Mouse (Mus musculus): ENCODE data around the gene Ccdc27.

DNA sequence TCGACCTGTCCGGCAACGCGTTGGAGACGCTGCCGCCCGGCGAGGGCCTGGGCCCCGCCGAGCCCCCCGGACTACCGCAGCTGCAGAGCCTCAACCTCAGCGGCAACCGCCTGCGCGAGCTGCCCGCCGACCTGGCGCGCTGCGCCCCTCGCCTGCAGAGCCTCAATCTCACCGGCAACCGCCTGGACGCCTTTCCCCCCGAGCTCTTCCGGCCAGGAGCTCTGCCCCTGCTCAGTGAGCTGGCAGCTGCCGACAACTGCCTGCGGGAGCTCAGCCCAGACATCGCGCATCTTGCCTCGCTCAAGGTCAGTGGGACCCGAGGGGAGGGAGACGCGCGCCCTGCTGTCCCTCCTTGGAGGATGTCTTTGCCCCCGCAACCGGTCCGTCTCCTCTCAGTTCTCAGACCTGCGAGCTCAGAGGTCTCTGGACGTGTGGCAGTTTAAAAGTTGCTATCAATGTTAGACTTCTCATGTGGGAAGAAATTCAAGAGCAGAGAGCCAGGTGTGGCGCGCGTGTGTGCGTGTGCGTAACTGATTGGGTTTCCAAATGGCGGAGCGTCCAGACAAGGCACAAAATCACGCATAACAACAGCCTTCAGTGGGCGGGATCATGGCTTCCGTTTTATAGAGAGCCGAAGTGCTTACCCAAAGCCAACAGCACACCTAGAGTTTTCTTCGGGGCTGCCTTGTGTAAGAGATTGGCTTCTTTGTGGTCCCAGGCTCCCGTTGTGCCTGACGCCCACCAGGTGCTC, 30.2 kb downstream of the Ccdc27 start:
- TF ChIP-seq CTCF (IDR thresholded peaks at IDR 0.05; ENCODE audit: insufficient read depth, low read depth, low read length) (no peak), POLR2A (IDR thresholded peaks at IDR 0.05; ENCODE audit: insufficient read depth, low read depth, low read length) (no peak)

Data from olfactory bulb, adult 2 months (tissue).